Mouse (Mus musculus) urinary bladder, postnatal 14 days (tissue): Measurements from ENCODE around the gene Calr.

ENCODE experiments used
- DNase-seq: peaks from one replicate; pipeline ENCODE4 v3.0.0; 2021; ENCODE audit warnings: low spot score

The Calr gene

DNA sequence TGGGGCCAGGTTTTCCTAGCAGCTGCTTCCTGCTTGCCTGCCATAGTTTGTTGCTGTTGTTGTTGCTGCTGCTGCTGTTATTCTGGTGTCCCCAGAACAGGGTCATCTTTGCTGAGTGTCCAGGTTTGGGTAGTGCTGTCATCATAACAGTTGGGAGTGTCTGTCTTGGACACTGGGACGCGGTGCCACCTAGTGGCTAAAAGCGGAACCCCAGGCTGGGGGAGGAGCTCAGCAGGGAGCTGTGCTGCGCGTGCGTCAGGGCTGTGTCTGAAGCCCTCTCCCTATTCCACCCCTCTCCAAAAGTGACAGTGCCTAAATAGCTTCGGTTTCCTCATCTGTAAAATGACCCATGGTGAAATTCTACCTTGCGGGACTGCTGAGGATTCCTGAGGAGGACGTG lies 31.2 kb downstream of the Calr start:
- DNase-seq: peak; percentile 96

DNA sequence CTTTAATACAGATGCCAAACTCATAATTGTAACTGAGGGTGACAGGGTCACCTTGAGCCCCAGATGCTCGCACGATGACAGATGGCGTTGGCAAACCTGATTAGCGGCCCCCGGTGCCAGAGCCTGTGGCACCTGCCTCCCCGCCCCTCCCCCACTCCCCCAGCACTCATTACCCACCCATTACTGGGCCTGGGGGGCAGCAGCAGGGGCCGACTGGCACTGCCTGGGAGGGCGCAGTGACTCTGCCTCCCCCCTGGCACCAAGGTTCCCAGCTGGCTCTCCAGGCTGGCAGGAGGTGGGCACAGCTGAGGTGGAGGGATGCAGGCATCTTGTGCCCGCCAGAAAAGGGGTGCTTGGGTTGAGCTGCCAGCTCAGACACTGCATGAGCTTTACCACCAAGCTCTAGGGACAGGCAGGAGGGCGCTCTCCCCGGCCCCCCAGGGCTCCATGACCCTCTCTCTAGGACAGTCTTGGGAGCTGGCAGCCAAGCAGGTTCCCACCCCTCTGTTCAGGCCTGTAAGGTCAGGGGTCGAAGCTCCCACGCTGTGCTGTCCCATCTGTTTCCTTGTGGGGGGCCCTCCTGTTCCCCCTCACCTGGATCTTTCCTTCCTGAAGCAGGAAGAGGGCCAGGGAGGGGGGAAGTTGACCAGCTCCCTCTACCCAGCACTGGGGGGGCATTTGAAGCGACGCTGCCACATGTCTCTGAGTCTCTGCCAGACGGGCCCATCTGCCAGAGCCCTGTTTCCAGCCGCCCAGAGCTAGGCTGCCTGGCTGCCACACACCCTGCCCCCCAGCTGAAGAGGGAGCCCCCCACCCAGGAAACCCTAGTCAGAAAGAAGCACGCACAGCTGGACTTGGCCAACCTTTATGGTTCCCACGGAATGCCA lies 31.9 kb downstream of the Calr start:
- no peak for DNase-seq

DNA sequence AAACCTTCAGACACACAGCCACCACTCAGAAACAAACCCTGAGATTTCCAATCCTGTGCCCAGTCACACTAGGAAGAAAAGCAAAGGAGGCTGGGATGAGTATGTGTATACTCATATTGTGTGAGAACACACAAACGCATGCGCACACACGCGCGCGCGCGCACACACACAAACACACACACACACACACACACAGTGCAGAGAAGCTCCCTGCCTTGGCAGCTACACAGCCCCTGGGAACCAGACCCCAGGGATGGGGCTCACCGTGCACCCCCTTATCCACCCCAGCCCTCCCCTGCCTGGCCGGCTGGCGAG lies 32.5 kb downstream of the Calr start:
- DNase-seq: no peak

DNA sequence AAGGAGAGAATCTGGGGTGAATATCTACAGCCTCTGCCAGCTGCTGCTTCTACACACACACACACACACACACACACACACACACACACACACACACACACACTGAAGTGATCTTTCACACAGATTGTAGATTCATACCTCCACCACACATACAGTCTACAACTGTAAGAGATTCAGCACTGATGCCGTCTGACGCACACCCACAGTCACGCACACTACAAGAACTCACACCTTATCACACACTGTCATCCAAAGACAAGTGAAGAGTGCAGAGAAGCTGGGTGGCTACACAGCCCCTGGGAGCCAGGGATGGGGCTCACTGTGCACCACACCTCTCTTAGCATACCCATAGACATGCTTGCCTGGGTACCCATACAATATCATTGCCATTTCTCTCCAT lies 32.9 kb downstream of the Calr start:
- no peak for DNase-seq

DNA sequence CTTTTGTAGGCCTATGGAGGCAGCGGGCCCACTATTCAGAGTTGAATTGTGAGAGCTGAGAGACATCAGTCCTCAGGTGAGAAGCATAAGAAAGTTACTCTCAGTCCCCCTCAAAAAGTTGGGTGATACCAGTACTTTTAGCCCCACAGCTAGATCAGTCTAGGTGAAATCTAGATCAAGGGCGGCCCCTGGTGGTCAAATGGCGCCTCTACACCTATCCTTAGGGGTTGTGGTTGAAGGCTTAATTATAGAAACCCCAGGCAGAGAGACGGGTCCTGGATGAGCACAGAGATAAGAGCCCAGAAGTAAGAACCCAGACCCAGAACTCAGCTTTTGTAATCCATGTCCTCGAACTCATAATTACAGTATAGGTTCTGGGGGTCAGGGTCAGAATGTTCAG lies 33.7 kb downstream of the Calr start:
- peak; percentile 84 for DNase-seq

DNA sequence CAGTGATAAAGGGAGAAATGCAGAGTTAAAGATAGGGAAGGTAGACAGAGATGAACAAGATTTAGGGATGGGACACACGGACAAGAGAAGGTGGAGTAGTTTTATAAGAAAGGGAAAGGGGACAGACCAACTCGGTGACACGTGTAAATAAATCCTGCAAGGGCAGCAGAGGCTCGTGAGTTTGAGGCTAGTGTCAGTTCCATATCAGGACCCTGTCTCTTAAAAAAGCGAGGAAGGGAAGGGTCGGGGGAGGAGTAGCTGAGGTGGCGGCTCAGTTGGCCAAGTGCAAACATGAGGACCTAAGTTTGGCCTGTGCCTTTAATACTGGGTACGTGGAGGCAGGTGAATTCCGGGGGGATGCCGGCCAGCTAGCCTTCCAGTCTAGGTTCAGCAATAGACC lies 35.4 kb downstream of the Calr start:
- no peak for DNase-seq

DNA sequence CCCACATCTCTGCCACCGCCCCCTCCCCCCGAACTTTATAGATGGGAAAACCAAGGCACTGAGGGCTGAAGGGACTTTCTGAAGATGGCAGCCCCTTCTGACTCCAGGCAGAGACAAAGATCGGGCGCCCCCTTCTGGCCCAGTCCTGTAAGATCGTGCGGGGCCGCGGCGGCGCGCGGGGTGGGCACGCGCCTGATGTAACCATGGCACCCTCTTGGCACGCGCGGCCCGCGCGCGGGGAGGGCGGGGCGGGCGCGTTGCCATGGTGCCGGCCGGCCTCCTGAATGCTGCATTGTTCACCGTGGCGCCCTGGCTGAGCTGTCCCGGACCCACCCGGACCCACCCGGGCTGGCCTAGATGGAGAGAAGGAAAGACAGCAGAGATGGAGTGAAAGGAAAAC lies 35.8 kb downstream of the Calr start:
- DNase-seq: peak; percentile 92

DNA sequence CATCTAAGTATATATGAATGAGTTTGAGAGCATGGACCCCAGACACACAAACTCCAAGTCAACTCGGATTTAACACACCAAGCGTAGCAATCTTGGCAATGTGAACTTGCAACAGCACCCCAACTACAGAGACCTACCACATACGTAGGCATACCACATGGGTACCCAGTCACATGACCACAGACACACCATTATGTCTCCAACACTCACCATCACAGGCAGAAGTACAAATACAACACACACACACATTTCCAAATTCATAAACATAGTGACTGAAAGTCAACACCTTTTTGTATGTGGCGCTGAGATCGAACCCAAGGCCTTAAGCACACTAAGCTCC lies 36.8 kb downstream of the Calr start:
- DNase-seq: no peak

DNA sequence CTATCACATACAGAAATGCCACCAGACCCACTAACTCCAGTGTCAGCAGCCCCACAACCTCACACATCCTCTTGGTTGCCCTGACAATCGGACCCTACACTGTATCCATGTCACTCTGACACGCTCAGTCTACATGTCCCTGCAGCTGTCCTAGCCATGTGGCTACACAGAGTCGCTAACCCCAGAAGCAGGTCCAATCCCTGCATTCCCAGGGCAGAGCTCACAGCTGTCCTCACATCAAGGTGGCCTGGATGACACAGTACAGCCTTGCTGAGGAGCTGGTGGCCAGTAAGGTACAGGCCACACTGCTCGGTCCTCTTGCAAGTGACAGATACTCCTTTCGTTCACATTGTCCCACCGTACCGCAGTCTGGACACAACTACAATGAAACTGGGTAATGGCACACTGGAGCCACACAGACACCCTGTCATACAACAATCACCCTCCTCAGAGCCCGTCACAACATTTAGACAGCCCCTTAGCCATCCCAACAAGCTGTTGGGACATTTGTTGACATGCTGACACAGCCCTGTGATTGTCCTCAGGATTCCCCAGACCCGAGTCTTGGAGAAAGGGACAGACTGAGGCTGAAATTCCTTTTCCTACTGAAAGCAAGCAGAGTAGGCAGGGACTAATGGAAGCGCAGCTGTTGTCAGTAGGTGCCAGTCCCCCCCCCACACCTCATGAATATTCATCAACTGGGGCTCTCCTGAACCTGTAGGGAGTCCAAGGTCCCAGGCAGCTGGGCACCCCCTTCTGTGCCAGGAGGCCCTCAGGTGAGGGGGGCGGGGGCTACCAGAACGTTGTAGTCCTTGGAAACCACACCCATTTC lies 37.4 kb downstream of the Calr start:
- DNase-seq: no peak

DNA sequence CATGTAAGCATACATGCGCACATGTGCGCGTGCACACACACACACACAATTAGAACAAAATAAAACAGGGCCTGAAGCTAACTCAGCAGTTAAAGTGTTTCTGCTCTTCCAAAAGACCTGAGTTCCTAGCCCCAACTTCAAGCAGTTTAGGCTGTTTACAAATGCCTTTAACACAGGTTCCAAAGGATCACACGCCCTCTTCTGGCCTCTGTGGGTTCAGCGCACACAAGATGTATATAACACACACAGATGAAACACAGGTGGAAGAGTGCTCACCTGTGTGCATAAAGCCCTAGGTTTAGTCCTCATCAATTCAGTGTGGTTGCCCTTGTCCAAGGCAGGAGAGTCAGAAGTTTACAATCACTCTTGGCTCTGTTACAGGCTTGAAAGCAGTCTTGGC lies 40.7 kb downstream of the Calr start:
- DNase-seq: no peak

DNA sequence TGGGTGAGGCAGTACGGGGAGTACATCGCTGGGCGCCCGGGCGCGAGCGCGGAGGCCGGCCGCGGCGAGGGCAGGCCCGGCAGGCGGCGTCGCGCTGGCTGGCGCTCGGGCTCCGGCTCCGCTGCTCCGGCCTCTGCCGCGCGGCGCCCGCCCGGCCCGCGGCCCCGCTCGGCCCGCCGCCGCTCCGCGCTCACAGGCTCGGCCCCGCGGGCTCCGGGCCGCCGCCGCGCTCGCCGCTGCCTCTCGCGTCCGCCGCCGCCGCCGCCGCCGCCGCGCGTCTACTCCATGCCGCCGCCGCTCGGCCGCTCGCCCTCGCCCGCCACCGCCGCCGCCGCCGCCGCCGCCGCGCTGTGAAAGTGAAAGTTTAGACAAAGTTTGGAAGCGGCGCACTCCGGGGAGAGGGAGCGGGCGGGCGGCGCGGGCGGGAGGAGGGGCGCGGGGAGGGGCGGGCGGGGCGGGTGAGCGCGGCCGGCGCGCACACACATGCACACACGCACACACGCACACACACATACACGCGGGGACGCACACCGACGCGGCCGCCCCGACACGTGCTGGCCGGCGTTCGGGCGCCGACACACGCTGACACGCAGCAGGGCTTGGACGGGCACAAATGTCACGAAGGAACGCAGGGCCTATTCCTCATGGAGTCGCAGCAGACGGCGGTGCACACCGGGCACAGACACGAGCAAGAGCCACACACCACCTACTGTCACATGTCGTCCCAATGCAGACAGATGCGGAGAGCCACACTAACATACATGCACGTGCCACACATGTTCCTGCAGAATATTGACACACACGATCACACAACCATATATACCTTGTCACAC lies 46.5 kb downstream of the Calr start, which contains the start of gene Nfix:
Gene Nfix (minus strand): TSS at position 346 of the 833 bp plus-strand sequence.
- DNase-seq: peak; percentile 81

DNA sequence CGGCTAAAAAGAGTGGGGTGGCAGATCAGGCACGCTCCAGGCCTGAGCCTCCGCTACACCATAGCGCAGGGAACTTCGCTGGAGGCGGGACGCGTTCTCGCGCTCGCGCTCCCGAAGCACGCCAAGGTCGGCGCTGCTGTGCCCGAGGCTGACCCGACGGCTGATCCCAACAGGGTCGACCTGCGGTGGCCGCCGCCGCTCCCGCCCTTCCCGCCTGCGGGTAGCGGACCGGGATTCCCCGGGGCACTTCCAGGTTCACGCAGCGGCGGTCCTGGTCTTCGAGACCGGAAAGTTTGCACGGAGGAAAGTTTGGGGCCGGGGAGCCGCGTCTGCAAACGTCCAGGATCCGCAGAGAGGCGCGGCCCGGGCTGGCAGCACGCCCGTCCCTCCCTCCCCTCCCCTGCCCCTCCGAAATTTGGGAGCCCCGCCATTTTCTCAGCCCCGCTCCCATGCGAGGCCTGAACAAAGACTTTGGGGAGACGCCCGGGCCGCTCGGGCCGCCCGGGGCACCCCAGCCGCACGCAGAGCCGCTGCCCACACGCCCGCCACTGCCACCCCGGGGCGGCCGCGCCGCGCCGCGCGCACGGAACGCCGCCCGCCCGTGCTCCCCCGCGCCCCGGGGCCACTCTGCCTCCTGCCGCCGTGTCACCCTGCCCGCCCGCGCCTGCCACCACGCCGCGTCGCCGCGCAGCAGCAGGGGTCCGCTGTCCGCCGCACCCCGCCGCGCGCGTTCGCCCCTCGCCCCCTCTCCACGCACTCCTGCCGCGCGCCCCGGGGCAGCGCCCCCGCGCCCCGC lies 47.4 kb downstream of the Calr start:
- DNase-seq: peak; percentile 70

DNA sequence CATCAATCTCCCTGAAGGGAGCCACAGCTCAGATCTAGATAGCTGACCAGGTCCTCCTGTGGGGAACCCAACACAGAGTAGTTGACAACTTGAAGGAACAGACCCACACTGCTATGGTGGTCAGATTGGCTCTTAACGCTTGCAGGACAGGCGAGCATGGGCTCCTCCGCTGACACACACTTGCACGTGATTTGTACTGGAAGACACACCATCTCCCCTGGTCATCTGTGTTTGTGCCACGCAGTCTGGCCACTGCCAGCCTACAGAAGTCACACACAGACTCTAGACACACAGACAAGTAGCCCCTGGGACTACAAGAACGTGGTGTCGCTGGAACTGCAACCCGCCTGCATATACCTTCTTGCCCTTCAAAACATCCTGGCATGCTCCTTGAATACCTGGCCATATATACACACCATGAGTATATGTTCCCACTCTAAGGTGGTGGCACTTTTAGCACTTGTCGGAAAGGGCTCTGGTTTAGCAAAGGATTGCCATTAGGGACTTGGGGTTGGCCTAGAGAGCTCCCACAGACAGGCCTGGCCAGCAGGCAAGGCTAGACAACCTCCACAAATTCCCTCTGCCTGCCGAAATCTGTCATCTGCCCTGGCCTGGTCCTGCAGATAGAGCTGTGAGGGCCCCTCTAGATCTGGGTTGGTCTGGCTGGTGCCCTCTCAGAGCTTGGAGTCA lies 48.1 kb downstream of the Calr start:
- no peak for DNase-seq

DNA sequence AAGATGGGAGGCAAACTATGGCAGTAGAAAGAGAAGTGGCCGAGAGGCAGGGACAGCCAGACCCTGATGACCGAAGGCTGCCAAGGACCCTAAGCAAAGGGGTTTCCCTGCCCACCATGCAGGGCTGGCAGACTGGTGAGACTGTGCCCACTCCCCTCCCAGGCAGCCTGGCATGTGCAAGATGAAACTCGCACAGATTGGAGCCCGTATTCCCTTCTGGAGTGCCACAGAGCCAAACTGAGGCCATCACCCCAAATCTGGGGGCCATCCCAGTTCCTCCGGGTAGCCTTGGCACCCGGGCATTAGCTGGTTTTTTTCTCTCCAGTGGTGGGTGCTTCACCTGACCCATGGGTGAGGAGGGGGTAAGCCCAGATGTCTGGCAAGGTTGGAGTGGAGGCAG lies 48.8 kb downstream of the Calr start:
- no peak for DNase-seq

DNA sequence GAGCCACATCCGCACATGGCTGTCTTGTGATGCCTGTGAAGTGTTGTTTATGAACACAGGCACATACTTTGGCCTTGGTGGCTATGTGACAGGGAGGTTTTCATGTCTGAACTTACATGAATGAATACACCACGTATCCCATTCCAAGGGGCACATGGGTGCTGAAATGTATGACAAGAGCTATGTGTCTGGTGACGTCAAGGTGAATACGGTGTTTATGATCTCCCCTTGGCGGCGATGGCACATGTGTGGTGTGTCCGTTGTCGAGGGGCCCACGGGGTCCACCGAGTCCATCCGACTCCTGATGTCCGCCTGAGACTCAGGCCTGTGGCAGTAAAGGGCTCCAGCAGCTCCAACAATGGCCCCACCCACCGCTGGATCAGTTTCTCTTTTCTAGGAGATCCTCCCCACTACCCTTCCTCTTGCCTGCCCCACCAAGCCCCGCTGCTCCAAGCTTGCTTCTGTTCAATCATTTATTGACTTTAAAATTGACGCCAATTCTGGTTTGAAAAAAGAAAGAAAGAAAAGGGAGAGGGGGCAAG lies 49.4 kb downstream of the Calr start:
- DNase-seq: no peak

DNA sequence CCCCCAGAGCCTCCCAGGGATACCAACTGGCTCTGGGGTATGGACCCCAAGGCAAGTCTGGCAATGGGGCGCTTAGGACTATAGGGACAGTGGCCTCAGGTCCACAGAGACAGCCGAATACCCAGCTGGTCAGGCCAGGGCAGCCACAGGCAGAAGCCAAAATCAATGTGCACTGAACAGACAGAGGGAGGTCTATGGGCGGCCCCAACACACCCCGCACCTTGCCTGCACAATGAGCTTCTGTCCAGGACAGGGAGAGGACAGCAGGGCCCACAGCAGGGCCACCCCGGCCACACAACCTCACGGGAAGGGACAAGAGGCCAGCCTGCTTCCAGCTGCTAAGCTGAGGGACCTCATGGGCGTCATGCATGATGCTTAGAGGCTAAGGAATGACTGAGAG lies 52.2 kb downstream of the Calr start:
- DNase-seq: no peak

DNA sequence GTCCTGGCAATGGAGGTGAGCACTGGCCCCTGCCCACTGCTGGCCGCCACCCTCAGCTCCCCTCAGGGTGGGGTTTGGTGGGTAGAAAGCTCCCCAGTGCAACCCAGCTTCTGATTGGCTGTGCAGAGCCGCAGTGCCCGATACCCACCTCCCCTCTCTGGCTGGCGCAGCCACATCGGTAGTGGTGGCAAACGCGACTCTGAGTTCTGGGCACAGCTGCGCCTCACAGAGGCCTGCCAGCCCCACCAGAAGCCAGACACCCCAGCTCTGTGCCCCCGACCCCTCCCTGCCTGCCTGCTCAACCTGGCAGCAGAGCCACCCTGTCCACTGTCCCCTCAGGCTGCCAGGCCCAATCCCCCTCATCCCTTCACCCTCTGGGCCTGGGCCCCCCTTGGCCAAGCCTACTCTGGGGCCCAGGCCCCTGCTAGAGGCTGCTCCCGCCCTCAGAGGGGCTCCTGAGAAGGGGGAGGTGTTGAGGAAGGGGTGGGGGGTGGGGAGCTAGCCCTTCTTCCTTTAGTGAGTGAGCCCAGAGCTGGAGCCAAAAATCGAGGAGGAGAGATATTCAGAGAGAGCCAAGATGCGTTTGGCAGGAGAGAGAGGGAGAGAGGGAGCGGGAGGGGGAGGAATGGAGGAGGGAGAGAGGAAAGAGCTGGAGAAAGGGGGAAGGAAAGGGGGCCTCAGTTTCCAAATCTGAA lies 52.8 kb downstream of the Calr start:
- DNase-seq: peak; percentile 60

DNA sequence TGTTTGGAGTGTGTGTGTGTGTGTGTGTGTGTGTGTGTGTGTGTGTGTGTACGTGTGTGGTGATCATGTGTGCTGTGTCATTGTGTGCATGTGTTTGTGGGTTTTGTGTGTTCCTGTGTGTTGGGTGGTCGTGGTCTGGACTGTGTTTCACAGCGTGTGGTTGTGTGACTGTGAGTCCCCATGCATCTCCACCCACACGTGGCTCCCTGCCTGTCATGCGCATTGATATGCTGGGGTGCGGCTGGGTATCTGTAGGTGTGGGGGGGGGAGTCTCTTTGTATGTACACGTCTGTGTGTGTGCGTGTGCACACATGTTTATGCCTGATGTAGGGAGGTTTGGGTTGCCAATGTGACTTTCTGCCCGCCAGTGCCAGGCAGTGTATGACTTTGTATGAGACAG lies 53.6 kb downstream of the Calr start:
- no peak for DNase-seq

DNA sequence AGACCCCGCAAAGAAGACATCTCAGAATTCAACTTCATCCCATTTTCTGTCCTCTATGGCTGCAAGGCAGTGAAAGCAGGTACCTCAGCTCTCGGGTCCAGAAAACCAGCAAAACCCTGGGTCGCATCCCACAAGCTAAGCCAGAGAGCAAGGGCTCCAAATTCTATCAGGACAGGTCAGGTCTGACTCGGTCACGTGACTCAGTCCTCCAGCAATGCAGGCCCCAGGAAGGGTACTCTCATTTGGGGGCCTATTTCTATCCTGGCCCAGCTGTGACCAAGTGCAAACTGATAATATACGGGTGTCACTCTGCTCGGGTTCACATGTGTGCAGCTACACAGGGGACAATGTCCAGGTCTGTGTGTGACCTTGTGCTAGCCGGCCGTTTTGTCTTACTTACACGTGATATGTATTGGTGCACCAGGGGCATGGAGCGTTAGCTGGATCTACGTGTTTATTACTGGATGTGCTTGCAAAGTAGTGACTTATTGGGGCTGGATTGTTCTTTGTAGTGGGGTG lies 54.2 kb downstream of the Calr start:
- no peak for DNase-seq
